Mouse (Mus musculus): ENCODE measurements around the gene Cdkn3. TPM values are rescaled to one million over a fixed set of nuclear protein-coding genes. Genes with fewer than 3 reads are reported as not detected.

Gene Cdkn3
- total RNA-seq, 2 experiments from 2014 or later: 0.56 to 0.81 TPM

DNA sequence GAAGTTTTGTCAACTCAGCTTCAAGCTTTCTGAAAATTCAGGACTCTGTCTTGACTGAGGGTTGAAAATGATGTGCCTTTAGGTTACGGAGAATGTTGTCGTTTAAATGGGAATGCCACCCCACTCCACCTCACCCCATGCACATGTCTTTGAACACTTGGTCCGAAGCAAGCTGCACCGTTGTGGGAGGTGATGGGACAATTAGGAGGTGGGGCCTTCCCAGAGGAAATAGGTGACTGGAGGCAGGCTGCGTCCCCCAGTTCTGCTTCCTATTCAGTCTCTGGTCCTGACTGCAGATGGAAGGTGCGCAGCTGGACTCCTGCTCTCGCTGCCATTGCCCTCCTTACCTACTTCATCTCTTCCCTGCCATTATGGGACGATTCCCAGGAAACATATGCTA is 4.5 kb upstream of the Cdkn3 start:
- no peak overlapping the region for H3K27ac ChIP-seq

DNA sequence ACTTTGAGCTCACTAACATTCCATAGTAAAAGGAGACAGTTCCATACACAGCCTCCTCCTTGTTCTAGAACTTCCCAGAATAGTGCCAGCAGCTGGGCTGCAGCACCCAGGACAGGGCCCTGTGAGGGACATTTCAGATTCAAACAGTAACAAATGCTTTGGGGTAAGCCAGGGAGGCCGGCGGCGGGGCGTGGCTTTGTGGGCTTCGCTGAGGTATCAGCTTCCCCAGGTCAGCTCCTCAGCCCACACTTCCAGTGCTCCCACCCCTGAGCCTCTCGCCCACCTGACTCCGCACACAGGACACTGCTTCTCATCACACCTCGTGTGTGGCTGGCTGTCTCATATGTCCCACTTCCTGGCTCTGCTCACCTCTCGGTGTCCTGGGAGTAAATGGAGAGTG is 2.6 kb upstream of the Cdkn3 start:
- DNase-seq (ENCODE audit: low spot score in 2 of 2): no peak
- H3K27ac ChIP-seq: no peak overlapping the region
- no peak overlapping the region for H3K4me3 ChIP-seq
- no peak for TF ChIP-seq CTCF (conservative IDR thresholded peaks at IDR 0.05)

More for the DNA sequence above, 4.5 kb upstream of the Cdkn3 start:
- no peak for DNase-seq (ENCODE audit: low spot score in 2 of 2)
- TF ChIP-seq CTCF (conservative IDR thresholded peaks at IDR 0.05): no peak
- no peak overlapping the region for H3K4me3 ChIP-seq

GRCm38 (mm10) chr14:46759970-46760354 is 379 bp upstream of the Cdkn3 start:
- H3K4me3 ChIP-seq: peak overlapping the region; percentile 67
- no peak for DNase-seq (ENCODE audit: low spot score in 2 of 2)
- TF ChIP-seq CTCF (conservative IDR thresholded peaks at IDR 0.05): no peak
- H3K27ac ChIP-seq: no peak overlapping the region

- H3K4me3 ChIP-seq: peak overlapping the region; percentile 67; the same call in 1 of the 2 replicates
- no peak overlapping the region for H3K27ac ChIP-seq
- TF ChIP-seq CTCF (conservative IDR thresholded peaks at IDR 0.05): no peak
- no peak for DNase-seq (ENCODE audit: low spot score in 2 of 2)
Measured at GRCm38 (mm10) chr14:46761186-46761585, 845 bp downstream of the Cdkn3 start.

GRCm38 (mm10) chr14:46767116-46767515 is 6.8 kb downstream of the Cdkn3 start:
- Histone ChIP-seq H3K4me3 (no peak overlapping the region), H3K27ac (no peak overlapping the region)
- DNase-seq (ENCODE audit: low spot score in 2 of 2): peak; percentile 63 to 81
- no peak for TF ChIP-seq CTCF (conservative IDR thresholded peaks at IDR 0.05)

DNA sequence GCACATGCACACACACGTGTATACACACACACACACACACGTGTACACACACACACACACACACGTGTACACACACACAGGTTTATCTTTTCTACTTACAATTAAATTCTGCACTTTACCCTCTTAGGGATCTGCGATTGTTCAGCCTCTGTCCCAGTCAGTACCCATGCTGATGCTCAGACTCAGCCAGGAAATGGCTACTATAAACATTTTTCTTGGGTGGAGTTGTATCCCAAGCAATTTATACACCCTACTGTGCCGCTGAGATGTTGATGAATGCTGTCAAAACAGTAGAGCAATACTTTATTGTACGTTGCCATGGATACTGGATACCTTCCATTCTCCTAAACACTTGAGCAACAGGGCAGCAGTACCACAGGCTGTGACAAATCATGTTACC is 9.7 kb downstream of the Cdkn3 start:
- DNase-seq (ENCODE audit: low spot score in 2 of 2): no peak
- no peak overlapping the region for H3K4me3 ChIP-seq
- H3K27ac ChIP-seq: no peak overlapping the region
- no peak for TF ChIP-seq CTCF (conservative IDR thresholded peaks at IDR 0.05)

DNA sequence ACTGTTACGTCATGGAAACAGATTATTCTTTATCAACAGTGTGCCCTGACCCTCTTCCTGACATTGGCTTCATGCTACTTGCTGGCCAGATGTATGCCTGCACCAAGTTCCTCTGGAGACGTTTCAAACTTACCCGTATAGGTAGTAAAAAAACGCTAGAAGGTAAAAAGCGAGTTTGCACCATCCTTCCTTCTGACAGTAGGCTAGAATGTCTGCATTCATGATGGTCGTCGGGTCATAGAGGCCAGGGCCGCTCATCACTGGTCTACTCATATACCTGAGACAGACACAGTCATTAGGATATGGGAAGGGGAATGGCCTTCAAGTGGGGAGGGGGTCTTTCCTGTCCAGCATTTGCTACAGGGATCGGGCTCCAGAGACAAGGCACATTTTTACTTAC is 18.4 kb downstream of the Cdkn3 start:
- TF ChIP-seq CTCF (conservative IDR thresholded peaks at IDR 0.05): no peak
- no peak overlapping the region for H3K27ac ChIP-seq

DNA sequence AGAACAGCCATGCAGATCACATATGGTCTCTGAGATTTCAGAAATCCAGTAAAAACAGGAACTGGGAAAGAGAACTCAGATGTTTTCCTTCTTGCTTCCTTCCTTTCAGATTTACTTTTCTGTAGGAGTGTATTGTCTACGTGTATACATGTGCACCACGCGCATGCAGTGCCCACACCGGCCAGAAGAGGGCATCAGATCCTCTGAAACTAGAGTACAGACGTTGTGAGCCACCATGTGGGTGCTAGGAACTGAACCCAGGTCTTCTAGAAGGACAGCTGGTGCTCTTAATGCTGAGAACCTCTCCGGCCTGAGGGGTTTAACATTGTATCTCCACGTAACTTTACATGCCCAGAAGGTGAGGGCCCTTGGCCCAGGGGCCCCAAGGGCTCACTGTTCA is 18.9 kb downstream of the Cdkn3 start:
- TF ChIP-seq CTCF (conservative IDR thresholded peaks at IDR 0.05): peak; percentile 58
- H3K4me3 ChIP-seq: no peak overlapping the region
- H3K27ac ChIP-seq: no peak overlapping the region
- DNase-seq (ENCODE audit: low spot score in 2 of 2): no peak

More for the DNA sequence above, 18.4 kb downstream of the Cdkn3 start:
- H3K4me3 ChIP-seq: no peak overlapping the region
- DNase-seq (ENCODE audit: low spot score in 2 of 2): no peak

GRCm38 (mm10) chr14:46781086-46781485 is 20.7 kb downstream of the Cdkn3 start:
- TF ChIP-seq CTCF (conservative IDR thresholded peaks at IDR 0.05): no peak
- DNase-seq (ENCODE audit: low spot score in 2 of 2): no peak
- no peak overlapping the region for H3K27ac ChIP-seq
- no peak overlapping the region for H3K4me3 ChIP-seq

GRCm38 (mm10) chr14:46782187-46782828 is 22.0 kb downstream of the Cdkn3 start:
- no peak for DNase-seq (ENCODE audit: low spot score in 2 of 2)
- Histone ChIP-seq H3K27ac (no peak overlapping the region), H3K4me3 (no peak overlapping the region)
- no peak for TF ChIP-seq CTCF (conservative IDR thresholded peaks at IDR 0.05)

DNA sequence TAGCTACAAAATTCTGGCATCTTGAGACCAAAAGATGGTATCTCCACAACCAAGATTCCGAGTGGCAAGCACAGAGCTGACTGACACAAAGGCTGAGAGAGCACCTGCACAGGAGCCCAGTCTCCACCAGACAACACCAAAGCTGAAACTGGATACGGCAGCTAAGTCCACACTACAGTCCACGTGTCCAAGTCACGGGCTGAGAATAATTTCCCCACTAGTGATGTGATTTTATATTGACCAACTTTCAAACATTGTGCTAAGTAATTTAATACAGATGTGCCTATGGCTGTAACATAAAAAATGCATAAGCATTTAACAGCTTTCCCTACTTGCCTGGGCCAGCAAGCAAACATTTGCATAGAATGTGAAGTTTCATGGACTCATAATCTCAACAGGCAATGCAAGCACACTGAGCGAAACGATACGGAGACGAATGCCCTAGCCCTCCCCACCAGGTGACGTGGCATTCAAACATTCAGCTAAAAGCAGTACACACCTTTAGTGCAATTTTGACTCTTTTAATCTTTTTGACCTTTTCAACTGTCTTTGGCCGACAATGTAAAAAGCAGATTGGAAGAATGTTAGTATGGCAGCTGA is 23.1 kb downstream of the Cdkn3 start:
- TF ChIP-seq CTCF (conservative IDR thresholded peaks at IDR 0.05): no peak
- DNase-seq (ENCODE audit: low spot score in 2 of 2): no peak
- no peak overlapping the region for H3K27ac ChIP-seq
- H3K4me3 ChIP-seq: no peak overlapping the region

- TF ChIP-seq CTCF (conservative IDR thresholded peaks at IDR 0.05): no peak
- no peak for DNase-seq (ENCODE audit: low spot score in 2 of 2)
- Histone ChIP-seq H3K4me3 (no peak overlapping the region), H3K27ac (no peak overlapping the region)
Measured at GRCm38 (mm10) chr14:46785247-46785646, 24.9 kb downstream of the Cdkn3 start.

DNA sequence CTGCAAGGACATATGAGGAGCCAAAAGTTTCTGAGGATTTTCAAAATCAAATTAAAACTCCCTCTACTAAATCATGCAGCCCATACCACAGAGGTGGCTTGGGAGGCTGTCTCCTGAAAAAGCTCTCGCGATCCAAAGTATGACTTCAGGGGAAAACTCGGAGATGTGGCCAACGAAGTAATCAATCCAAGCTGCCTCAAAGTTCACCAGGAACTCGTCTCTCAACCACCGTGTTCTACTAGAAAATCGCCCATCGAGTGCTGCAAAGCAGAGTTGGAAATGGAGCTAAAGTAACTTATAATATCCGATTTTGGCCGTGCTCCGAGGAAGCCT is 27.1 kb downstream of the Cdkn3 start:
- TF ChIP-seq CTCF (conservative IDR thresholded peaks at IDR 0.05): no peak
- H3K4me3 ChIP-seq: peak overlapping the region; percentile 88
- peak overlapping the region; percentile 96 for H3K27ac ChIP-seq
- DNase-seq (ENCODE audit: low spot score in 2 of 2): no peak

DNA sequence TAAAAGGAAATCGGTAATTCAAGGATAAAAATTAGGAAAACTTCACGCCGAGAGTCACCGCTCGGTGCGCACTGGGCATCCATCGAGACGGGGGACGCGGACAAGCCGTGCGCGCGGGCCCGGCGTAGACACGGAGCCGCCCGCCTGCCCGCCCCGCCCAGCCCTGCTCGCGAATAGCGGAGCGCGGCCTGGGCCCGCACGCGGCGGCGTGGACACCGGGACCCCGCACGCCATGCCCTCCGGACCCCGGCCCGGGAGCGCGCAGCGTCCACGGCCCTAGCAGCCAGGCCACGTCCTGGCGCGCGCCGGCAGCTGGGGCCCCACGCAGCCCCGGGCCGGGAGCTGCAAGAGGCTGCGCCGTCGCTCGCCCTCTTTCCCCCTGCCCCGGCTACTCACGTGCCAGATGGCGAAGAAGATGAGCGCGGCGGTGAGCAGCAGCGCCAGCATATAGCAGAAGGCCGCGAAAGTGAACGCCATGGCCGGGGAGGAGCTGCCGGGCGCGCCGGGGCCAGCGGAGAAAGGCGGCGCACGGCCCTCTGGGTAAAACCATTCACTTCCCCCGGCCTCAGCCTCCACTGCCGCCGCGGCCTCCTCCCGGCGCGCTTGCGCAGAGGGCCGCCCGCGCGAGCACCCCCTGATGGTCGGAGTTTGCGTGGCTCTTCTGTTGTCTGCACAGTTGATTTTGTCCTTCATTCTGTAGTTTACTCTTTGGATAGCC is 27.6 kb downstream of the Cdkn3 start, which contains the start of gene Cnih1:
Gene Cnih1 (minus strand): TSS at position 625 of the 718 bp plus-strand sequence.
- TF ChIP-seq CTCF (conservative IDR thresholded peaks at IDR 0.05): peak; percentile 94
- peak within 1 kb of the TSS; percentile 88 for H3K4me3 ChIP-seq
- H3K27ac ChIP-seq: peak within 1 kb of the TSS; percentile 96
- peak; percentile 87 to 94 for DNase-seq (ENCODE audit: low spot score in 2 of 2)
